ENCODE assay signal across 8 mouse cellular contexts in genomic region chr6:48645660-48646308, GRCm38 (mm10). TPM values are rescaled to one million over a fixed set of nuclear protein-coding genes. Genes with fewer than 3 reads are reported as not detected.
DNase-seq lines count a peak whose midpoint lies in the region; ATAC-seq lines count a peak whose summit lies in the region.

No protein-coding gene starts in this region.

- H3K9ac ChIP-seq in embryonic facial prominence, embryonic 11.5 days (replicated peaks; ENCODE audit: low read length): no peak overlapping the region

- no peaks in the 10 kb centered on the region for H3K9me3 ChIP-seq in embryonic facial prominence, embryonic 11.5 days (replicated peaks; ENCODE audit: control insufficient read depth, low read length)

- H3K36me3 ChIP-seq in embryonic facial prominence, embryonic 11.5 days (replicated peaks; ENCODE audit: control insufficient read depth, insufficient read depth, low read depth, low read length): no peaks in the 10 kb centered on the region

- 15% methylated on average over 12 of the region's 12 CpGs for WGBS in embryonic facial prominence, embryonic 11.5 days

- no peaks in the 10 kb centered on the region for H3K27me3 ChIP-seq in embryonic facial prominence, embryonic 11.5 days (ENCODE audit: control insufficient read depth, insufficient read depth, low read length)

- no peak overlapping the region for H3K27ac ChIP-seq in embryonic facial prominence, embryonic 11.5 days (replicated peaks; ENCODE audit: low read depth, low read length)

- intact Hi-C loops in heart, postnatal 25 days (cut with DNase I): loop anchor here (1.0 to 5.0 kb wide), 5 partner anchors 39 to 127 kb away; partner anchors contain the start of genes Gimap4 and Gimap5

- no peaks in the 10 kb centered on the region for H3K4me1 ChIP-seq in embryonic facial prominence, embryonic 11.5 days (ENCODE audit: control insufficient read depth, insufficient read depth, low read length)

- no peak; the same call in 1 of the 2 replicates for ATAC-seq in embryonic facial prominence, embryonic 11.5 days (replicated peaks; ENCODE audit: insufficient number of reproducible peaks, low FRiP score, low TSS enrichment, low read depth)
- ATAC-seq in erythroid progenitor cell, adult 5-6 weeks (replicated peaks; ENCODE audit: low FRiP score, poor library complexity, severe bottlenecking): no peak

- H3K4me3 ChIP-seq in embryonic facial prominence, embryonic 11.5 days (ENCODE audit: low read depth, low read length): no peak overlapping the region

- DNase-seq in CD8-positive naive resting alpha-beta T cell, adult 2 months (ENCODE audit: low read depth in 2 of 2, low spot score in 2 of 2): peak; percentile 70 to 77
- DNase-seq in adrenal gland, adult (ENCODE audit: inconsistent age in 2 of 2, low spot score in 1 of 2): peak; percentile 74 to 89
- peak; percentile 84 for DNase-seq in embryonic facial prominence, embryonic 11.5 days (ENCODE audit: low spot score)
- DNase-seq in heart, postnatal 25 days (ENCODE audit: low spot score): peak; percentile 37
- DNase-seq in layer of hippocampus, adult 11-12 months (ENCODE audit: low spot score): peak; percentile 71
- DNase-seq in lung, postnatal 36 days: peak; percentile 88
- peak; percentile 76 for DNase-seq in right cerebral cortex, postnatal 14 days

- no peak overlapping the region for H3K4me2 ChIP-seq in embryonic facial prominence, embryonic 11.5 days (ENCODE audit: low read depth, low read length)

RNA-seq across cellular contexts. Expression of gene Gimap8, which starts 1.2 kb away (rescaled TPM):
- 0.20 and 0.25 TPM in 2 replicates for polyA plus RNA-seq in embryonic facial prominence, embryonic 11.5 days (2014; fragmentation: Nextera tagmentation; extraction: Ambion mirVana)
- 1 to 10 TPM; 7.8 to 8.0 TPM for total RNA-seq in heart, postnatal 25 days (2021)
- 1.8 and 7.5 TPM in 2 replicates for total RNA-seq in erythroid progenitor cell, adult 5-6 weeks (2015; ENCODE audit: low replicate concordance)
- total RNA-seq in erythroid progenitor cell, adult 5-6 weeks (2017; ENCODE audit: low replicate concordance): 1.8 and 6.7 TPM in 2 replicates

RNA-seq across cellular contexts. Expression of gene AI854703, which starts 19.2 kb away (rescaled TPM):
- 0.69 and 0.71 TPM in 2 replicates for polyA plus RNA-seq in embryonic facial prominence, embryonic 11.5 days (2014; fragmentation: Nextera tagmentation; extraction: Ambion mirVana)
- under 1 TPM; 0.14 to 0.23 TPM for total RNA-seq in heart, postnatal 25 days (2021)
- total RNA-seq in erythroid progenitor cell, adult 5-6 weeks (2015; ENCODE audit: low replicate concordance): not detected in 2 replicates
- total RNA-seq in erythroid progenitor cell, adult 5-6 weeks (2017; ENCODE audit: low replicate concordance): not detected in 2 replicates

RNA-seq across cellular contexts. Expression of gene Gimap9, which starts 30.1 kb away (rescaled TPM):
- 9.0 and 10.2 TPM in 2 replicates for polyA plus RNA-seq in embryonic facial prominence, embryonic 11.5 days (2014; fragmentation: Nextera tagmentation; extraction: Ambion mirVana)
- 1 to 10 TPM; 3.1 to 4.9 TPM for total RNA-seq in heart, postnatal 25 days (2021)
- total RNA-seq in erythroid progenitor cell, adult 5-6 weeks (2015; ENCODE audit: low replicate concordance): 5.4 and 14.4 TPM in 2 replicates
- total RNA-seq in erythroid progenitor cell, adult 5-6 weeks (2017; ENCODE audit: low replicate concordance): 5.7 and 9.0 TPM in 2 replicates

RNA-seq across cellular contexts. Expression of gene Gimap4, which starts 38.6 kb away (rescaled TPM):
- polyA plus RNA-seq in embryonic facial prominence, embryonic 11.5 days (2014; fragmentation: Nextera tagmentation; extraction: Ambion mirVana): 9.6 and 10.2 TPM in 2 replicates
- 10 to 100 TPM; 29.0 to 30.8 TPM for total RNA-seq in heart, postnatal 25 days (2021)
- 13.7 and 46.5 TPM in 2 replicates for total RNA-seq in erythroid progenitor cell, adult 5-6 weeks (2015; ENCODE audit: low replicate concordance)
- total RNA-seq in erythroid progenitor cell, adult 5-6 weeks (2017; ENCODE audit: low replicate concordance): 26.5 and 34.1 TPM in 2 replicates

RNA-seq across cellular contexts. Expression of gene Zfp775, which starts 43.9 kb away (rescaled TPM):
- 7.1 and 7.4 TPM in 2 replicates for polyA plus RNA-seq in embryonic facial prominence, embryonic 11.5 days (2014; fragmentation: Nextera tagmentation; extraction: Ambion mirVana)
- 10 to 100 TPM; 10.9 to 11.2 TPM for total RNA-seq in heart, postnatal 25 days (2021)
- total RNA-seq in erythroid progenitor cell, adult 5-6 weeks (2015; ENCODE audit: low replicate concordance): not detected in 2 replicates
- total RNA-seq in erythroid progenitor cell, adult 5-6 weeks (2017; ENCODE audit: low replicate concordance): 0.15 TPM in 1 of 2 replicates, not detected in the other

Comparison
In these comparisons a context has a peak if more than half of its experiments do, and no peak if none do; other contexts are left out.
1. DNase-seq: peak in every context shown above with its lines; median percentile 88 in lung, postnatal 36 days; 84 in embryonic facial prominence, embryonic 11.5 days; 82 in adrenal gland, adult; 76 in right cerebral cortex, postnatal 14 days; 74 in CD8-positive naive resting alpha-beta T cell, adult 2 months; 71 in layer of hippocampus, adult 11-12 months; 37 in heart, postnatal 25 days.